Mouse (Mus musculus) forebrain, embryonic 12.5 days (tissue): ENCODE measurements around the gene Dna2. TPM values are rescaled to one million over a fixed set of nuclear protein-coding genes. Genes with fewer than 3 reads are reported as not detected.

ENCODE experiments used
- ATAC-seq: fragments of 200-750 bp; cut with Nextera tagmentation; 2 replicates; pipeline ENCODE4 v1.8.0; 2017; ENCODE audit warnings: moderate TSS enrichment; ENCODE audit not compliant: low FRiP score
- H3K27ac ChIP-seq: fragments of 300-500 bp; sonication (generic); 2 replicates; pipeline ENCODE4 v1.5.1; 2016; ENCODE audit warnings: mild to moderate bottlenecking
- H3K27me3 ChIP-seq: fragments of 300-500 bp; sonication (generic); 2 replicates; pipeline ENCODE4 v1.6.1; 2016; ENCODE audit warnings: mild to moderate bottlenecking
- H3K36me3 ChIP-seq: fragments of 300-500 bp; sonication (generic); replicated peaks from 2 replicates; pipeline ENCODE4 v1.6.1; 2016; ENCODE audit warnings: mild to moderate bottlenecking
- H3K4me1 ChIP-seq: fragments of 300-500 bp; sonication (generic); 2 replicates; pipeline ENCODE4 v1.6.1; 2016
- H3K4me2 ChIP-seq: fragments of 300-500 bp; sonication (generic); 2 replicates; pipeline ENCODE4 v1.6.1; 2016; ENCODE audit warnings: mild to moderate bottlenecking, moderate library complexity
- H3K4me3 ChIP-seq: fragments of 300-500 bp; sonication (generic); replicated peaks from 2 replicates; pipeline ENCODE4 v1.5.1; 2016; ENCODE audit warnings: mild to moderate bottlenecking
- H3K9ac ChIP-seq: fragments of 300-500 bp; sonication (generic); 2 replicates; pipeline ENCODE4 v1.6.1; 2016; ENCODE audit warnings: mild to moderate bottlenecking
- H3K9me3 ChIP-seq: fragments of 300-500 bp; sonication (generic); 2 replicates; pipeline ENCODE4 v1.6.1; 2016
- WGBS: fragments of 180-500 bp; shearing (Covaris S2); methylation state at CpG from one replicate; pipeline ENCODE4 v1.1.7; 2016; 5-methylcytosine and 5-hydroxymethylcytosine counted together
- polyA plus RNA-seq: library from polyadenylated mRNA; unstranded; fragments of >200 nt; fragmentation: Nextera tagmentation; extraction: Ambion mirVana; gene quantifications from 2 replicates; pipeline ENCODE4 v1.2.1, GENCODE M21; 2016

The Dna2 gene
- polyA plus RNA-seq, 1 experiment from 2014 or later = 24.1 TPM

GRCm38 (mm10) chr10:62987341-62987740 lies 40.5 kb downstream of the Dna2 start:
- no peak overlapping the region for H3K9ac ChIP-seq
- H3K27ac ChIP-seq = no peak overlapping the region
- 21% methylated on average over 3 of the region's 3 CpGs for WGBS
- H3K4me2 ChIP-seq = no peak overlapping the region
- H3K4me3 ChIP-seq = no peak overlapping the region
- no peaks in the 10 kb centered on the region for H3K4me1 ChIP-seq
- H3K9me3 ChIP-seq = no peaks in the 10 kb centered on the region
- ATAC-seq = no peak
- H3K36me3 ChIP-seq = peaks cover 84% of the 10 kb centered on the region
- H3K27me3 ChIP-seq = no peaks in the 10 kb centered on the region

DNA sequence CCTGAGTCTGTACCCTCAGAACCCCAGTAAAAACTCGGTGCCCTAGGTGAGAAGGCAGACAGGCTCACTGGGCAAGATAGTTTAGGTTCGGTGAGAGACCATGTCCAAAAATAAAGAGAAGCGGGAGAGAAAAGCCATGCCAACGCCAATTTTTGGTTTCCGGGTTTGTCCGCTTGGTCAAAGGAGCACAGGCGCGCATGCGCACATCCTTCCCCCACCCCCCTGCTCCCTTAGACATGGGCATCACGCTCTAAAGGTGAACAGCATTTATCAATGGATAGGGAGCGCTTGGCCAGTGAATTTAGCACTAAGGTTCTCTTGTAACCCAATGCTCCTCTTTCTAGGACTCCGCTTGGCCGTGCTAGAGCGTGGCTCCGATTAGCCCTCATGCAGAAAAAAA lies 43.8 kb downstream of the Dna2 start:
- Histone ChIP-seq H3K4me3 (no peak overlapping the region), H3K9ac (no peak overlapping the region), H3K4me2 (no peak overlapping the region), H3K36me3 (peaks cover 87% of the 10 kb centered on the region), H3K4me1 (no peaks in the 10 kb centered on the region), H3K27me3 (no peaks in the 10 kb centered on the region), H3K27ac (no peak overlapping the region), H3K9me3 (no peaks in the 10 kb centered on the region)
- ATAC-seq = no peak
- WGBS = 95% methylated on average over 15 of the region's 15 CpGs

GRCm38 (mm10) chr10:62993991-62994390 lies 47.2 kb downstream of the Dna2 start:
- 84% methylated on average over 7 of the region's 9 CpGs for WGBS
- Histone ChIP-seq H3K4me3 (no peak overlapping the region), H3K4me2 (no peak overlapping the region), H3K9ac (no peak overlapping the region), H3K9me3 (no peaks in the 10 kb centered on the region), H3K36me3 (peaks cover 93% of the 10 kb centered on the region), H3K27ac (no peak overlapping the region), H3K27me3 (no peaks in the 10 kb centered on the region), H3K4me1 (no peaks in the 10 kb centered on the region)
- no peak for ATAC-seq

DNA sequence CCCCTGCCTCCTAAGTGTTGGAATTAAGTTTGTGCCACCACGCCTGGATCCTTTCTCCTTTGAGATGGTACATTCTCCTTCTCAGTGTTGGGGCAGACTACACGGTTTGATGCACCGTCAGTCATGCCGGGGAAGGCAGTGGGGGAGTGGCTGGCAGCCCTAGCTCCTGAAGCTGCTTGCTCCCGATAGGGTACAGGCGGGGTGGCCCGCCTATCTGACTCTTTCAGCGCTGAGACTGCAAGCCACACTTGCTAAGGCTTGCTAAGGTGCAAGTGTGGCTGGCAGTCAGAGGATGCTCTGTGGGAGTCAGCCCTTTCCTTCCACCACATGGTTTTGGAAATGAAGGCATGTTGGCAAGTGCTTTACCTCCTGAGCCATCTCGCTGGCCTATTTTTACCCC lies 53.8 kb downstream of the Dna2 start:
- 85% methylated on average over 9 of the region's 9 CpGs for WGBS

DNA sequence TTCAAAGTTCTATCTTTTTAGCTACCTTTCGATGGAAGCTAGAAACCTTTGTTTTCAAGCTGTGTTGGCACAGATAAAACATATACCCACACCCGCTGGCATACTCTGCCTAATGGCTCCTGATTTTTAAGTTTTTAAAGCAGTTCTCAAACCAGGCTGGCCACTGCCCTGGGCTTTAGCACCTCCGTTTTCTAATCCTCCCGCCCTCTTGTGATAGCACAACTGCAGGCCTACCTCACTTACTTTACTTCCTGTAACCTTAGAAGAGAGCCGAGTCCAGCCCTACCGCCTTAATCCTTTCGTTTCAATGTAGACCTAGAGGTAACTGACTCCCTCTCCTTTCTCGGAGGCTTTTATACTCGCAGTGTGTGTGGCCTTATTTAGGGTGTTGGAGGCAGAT lies 56.4 kb downstream of the Dna2 start:
- Histone ChIP-seq H3K4me2 (no peak overlapping the region), H3K9me3 (no peaks in the 10 kb centered on the region), H3K4me1 (no peaks in the 10 kb centered on the region), H3K27ac (no peak overlapping the region), H3K27me3 (no peaks in the 10 kb centered on the region), H3K9ac (no peak overlapping the region), H3K36me3 (peaks cover 88% of the 10 kb centered on the region), H3K4me3 (no peak overlapping the region)
- ATAC-seq = no peak
- WGBS = 76% methylated on average over 9 of the region's 9 CpGs

More for the DNA sequence above, 53.8 kb downstream of the Dna2 start:
- no peak overlapping the region for H3K4me3 ChIP-seq
- H3K36me3 ChIP-seq = peaks cover 88% of the 10 kb centered on the region
- H3K4me2 ChIP-seq = no peak overlapping the region
- H3K27me3 ChIP-seq = no peaks in the 10 kb centered on the region
- no peak for ATAC-seq
- no peak overlapping the region for H3K9ac ChIP-seq
- H3K27ac ChIP-seq = no peak overlapping the region
- no peaks in the 10 kb centered on the region for H3K4me1 ChIP-seq
- H3K9me3 ChIP-seq = no peaks in the 10 kb centered on the region

DNA sequence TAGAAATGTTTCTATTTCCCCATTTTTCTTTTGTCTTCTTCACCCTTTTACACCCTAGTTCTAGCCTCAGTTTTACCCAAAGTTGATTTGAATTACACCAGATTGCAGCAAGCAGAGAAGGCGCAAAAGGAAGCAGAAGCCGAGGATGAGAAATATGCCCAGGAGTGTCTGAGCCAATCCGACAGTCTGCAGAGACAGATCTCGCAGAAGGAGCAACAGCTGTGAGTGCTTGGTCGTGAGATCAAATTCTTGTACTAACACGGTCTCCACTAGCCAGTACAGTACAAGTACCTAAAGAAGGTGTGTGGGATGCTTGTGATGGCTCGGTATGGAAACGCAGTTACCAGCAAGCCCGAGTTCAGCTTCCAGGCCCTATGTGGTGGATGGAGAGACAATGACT lies 57.7 kb downstream of the Dna2 start:
- Histone ChIP-seq H3K9ac (no peak overlapping the region), H3K27ac (no peak overlapping the region), H3K36me3 (peaks cover 88% of the 10 kb centered on the region), H3K4me3 (no peak overlapping the region), H3K9me3 (no peaks in the 10 kb centered on the region), H3K27me3 (no peaks in the 10 kb centered on the region), H3K4me2 (no peak overlapping the region), H3K4me1 (no peaks in the 10 kb centered on the region)
- WGBS = 92% methylated on average over 9 of the region's 9 CpGs
- ATAC-seq = no peak

DNA sequence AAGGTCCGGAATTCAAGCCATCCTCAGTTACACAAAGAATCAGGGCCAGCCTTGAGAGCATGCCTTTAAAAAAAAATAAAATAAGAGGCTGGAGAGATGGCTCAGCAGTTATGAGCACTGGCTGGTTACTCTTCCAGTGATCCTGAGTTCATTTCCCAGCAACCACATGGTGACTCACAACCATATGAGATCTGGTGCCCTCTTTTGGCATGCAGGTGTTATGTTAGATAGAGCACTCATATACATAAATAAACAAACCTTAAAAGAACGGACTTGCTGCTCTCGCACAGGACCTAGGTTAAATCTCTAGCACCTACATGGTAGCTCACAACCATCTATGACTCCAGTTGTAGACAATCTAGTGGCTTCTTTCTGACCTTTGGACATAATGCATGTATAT lies 61.4 kb downstream of the Dna2 start:
- no peaks in the 10 kb centered on the region for H3K4me1 ChIP-seq
- no peak overlapping the region for H3K4me2 ChIP-seq
- 72% methylated on average over 3 of the region's 3 CpGs for WGBS
- H3K27me3 ChIP-seq = no peaks in the 10 kb centered on the region
- H3K4me3 ChIP-seq = no peak overlapping the region
- ATAC-seq = no peak
- H3K36me3 ChIP-seq = peaks cover 85% of the 10 kb centered on the region
- no peaks in the 10 kb centered on the region for H3K9me3 ChIP-seq
- H3K27ac ChIP-seq = no peak overlapping the region
- no peak overlapping the region for H3K9ac ChIP-seq

DNA sequence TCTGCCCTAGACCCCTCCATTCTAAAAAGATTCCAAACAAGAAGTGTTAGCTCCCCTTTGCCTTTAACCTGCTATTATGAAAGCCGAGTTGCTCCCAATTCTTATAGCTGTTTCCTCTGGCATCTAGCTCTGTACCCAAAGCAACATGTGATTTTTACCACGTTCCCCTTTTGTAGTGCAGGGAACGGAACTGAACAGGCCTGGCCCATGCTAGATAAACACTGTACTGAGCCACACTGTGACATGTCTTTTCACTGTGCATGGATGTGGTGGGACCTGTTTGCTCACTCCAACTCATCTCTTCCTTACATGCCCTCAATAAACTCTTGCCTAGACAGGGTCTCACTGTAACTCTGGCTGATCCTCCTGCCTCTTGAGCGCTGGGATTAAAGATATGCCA lies 63.4 kb downstream of the Dna2 start:
- no peak for ATAC-seq
- no peaks in the 10 kb centered on the region for H3K27me3 ChIP-seq

GRCm38 (mm10) chr10:63011556-63011955 lies 64.7 kb downstream of the Dna2 start:
- H3K27ac ChIP-seq = no peak overlapping the region
- H3K9ac ChIP-seq = no peak overlapping the region
- no peaks in the 10 kb centered on the region for H3K27me3 ChIP-seq
- H3K9me3 ChIP-seq = no peaks in the 10 kb centered on the region
- H3K4me2 ChIP-seq = no peak overlapping the region
- 88% methylated on average over 6 of the region's 6 CpGs for WGBS
- H3K4me3 ChIP-seq = no peak overlapping the region
- H3K4me1 ChIP-seq = no peaks in the 10 kb centered on the region
- ATAC-seq = no peak
- H3K36me3 ChIP-seq = peaks cover 88% of the 10 kb centered on the region

More for the DNA sequence above, 63.4 kb downstream of the Dna2 start:
- Histone ChIP-seq H3K36me3 (peaks cover 87% of the 10 kb centered on the region), H3K27ac (no peak overlapping the region), H3K9me3 (no peaks in the 10 kb centered on the region), H3K4me3 (no peak overlapping the region), H3K4me2 (no peak overlapping the region), H3K9ac (no peak overlapping the region), H3K4me1 (no peaks in the 10 kb centered on the region)
- WGBS = 85% methylated on average over 4 of the region's 4 CpGs

DNA sequence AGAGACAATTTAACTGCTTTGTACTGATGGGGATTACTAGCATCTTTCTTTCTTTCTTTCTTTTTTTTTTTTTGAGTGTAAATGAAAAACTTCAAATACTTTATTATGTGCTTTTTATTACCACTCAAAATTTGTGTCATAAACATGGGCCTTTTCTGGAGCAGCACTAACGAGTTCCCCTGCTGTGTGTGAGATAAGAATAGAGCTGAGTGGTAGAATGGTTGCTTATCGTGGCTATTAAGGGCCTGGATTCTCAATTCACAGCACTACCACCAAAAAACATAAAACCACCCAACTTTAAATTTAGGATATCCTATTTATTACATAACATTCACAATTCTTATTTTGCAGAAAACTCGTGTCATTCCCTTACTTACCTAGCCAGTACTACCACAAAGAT lies 66.7 kb downstream of the Dna2 start:
- H3K4me2 ChIP-seq = no peak overlapping the region
- no peaks in the 10 kb centered on the region for H3K27me3 ChIP-seq
- 61% methylated on average over 3 of the region's 3 CpGs for WGBS
- no peaks in the 10 kb centered on the region for H3K9me3 ChIP-seq
- H3K27ac ChIP-seq = no peak overlapping the region
- no peak overlapping the region for H3K4me3 ChIP-seq
- no peak for ATAC-seq
- peaks cover 84% of the 10 kb centered on the region for H3K36me3 ChIP-seq
- no peak overlapping the region for H3K9ac ChIP-seq
- no peaks in the 10 kb centered on the region for H3K4me1 ChIP-seq

GRCm38 (mm10) chr10:63014168-63014567 lies 67.3 kb downstream of the Dna2 start:
- Histone ChIP-seq H3K4me3 (no peak overlapping the region), H3K27ac (no peak overlapping the region), H3K9ac (no peak overlapping the region), H3K36me3 (peaks cover 82% of the 10 kb centered on the region), H3K27me3 (no peaks in the 10 kb centered on the region), H3K4me1 (peaks cover 5% of the 10 kb centered on the region; the same call in 1 of the 2 replicates), H3K9me3 (no peaks in the 10 kb centered on the region), H3K4me2 (no peak overlapping the region)
- WGBS = 87% methylated on average over 9 of the region's 9 CpGs
- no peak for ATAC-seq

DNA sequence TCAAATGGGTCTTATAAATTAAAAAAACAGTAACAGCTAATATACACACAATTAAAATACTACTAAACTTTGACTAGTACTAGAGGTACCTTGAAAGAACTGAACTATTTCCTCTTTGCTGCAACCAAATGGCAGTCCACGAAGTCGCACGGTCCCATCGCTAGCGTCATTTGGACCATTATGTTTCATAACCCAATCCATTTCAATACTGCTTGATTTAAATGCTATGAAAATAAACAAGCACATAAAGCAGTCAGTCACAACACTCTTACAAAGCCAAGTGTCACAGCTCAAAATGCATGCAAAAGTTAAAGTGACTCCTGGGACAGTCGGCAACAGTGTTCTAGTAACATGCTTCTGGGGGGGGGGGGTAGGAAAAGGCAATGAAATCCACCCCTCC lies 72.5 kb downstream of the Dna2 start:
- Histone ChIP-seq H3K4me2 (0 out of 2 replicates have a peak overlapping the region, but pooled peaks have one; percentile 6), H3K27me3 (no peaks in the 10 kb centered on the region), H3K4me1 (peaks cover 29% of the 10 kb centered on the region), H3K9ac (no peak overlapping the region), H3K9me3 (no peaks in the 10 kb centered on the region), H3K4me3 (no peak overlapping the region), H3K27ac (no peak overlapping the region), H3K36me3 (peaks cover 38% of the 10 kb centered on the region)
- 88% methylated on average over 6 of the region's 6 CpGs for WGBS
- no peak for ATAC-seq

DNA sequence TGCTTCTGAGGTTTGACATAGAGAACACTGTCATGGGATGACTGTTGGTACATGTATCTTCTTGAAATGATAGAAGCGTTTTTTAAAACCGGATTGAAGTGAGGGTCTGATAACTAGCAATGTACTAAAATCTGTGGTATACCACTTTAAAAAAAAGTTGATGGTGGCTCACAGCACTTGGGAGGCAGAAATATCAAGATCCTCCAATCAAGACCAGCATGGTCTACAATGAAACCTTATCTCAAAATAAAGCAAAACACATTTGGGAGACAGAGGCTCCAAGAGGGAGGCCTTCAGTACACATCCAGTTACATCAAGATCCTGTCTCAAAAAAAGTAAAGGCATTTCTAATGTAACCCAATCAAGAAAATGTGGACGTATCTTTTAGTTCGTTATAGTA lies 74.9 kb downstream of the Dna2 start:
- 46% methylated on average over 4 of the region's 4 CpGs for WGBS
- Histone ChIP-seq H3K4me2 (peak overlapping the region; percentile 69), H3K27me3 (no peaks in the 10 kb centered on the region), H3K36me3 (peaks cover 15% of the 10 kb centered on the region), H3K4me3 (peak overlapping the region; percentile 90), H3K4me1 (peaks cover 45% of the 10 kb centered on the region), H3K27ac (no peak overlapping the region), H3K9ac (peak overlapping the region; percentile 99), H3K9me3 (no peaks in the 10 kb centered on the region)
- no peak for ATAC-seq
